Mouse (Mus musculus): Measurements from ENCODE around the gene Krt1. TPM values are rescaled to one million over a fixed set of nuclear protein-coding genes. Genes with fewer than 3 reads are reported as not detected.
A peak's percentile ranks its signal among the peaks of the same experiment; 100 is the strongest.

The Krt1 gene
- 0.83 and 2.0 TPM in 2 replicates for polyA plus RNA-seq (2016; fragmentation: Nextera tagmentation; extraction: Ambion mirVana)

DNA sequence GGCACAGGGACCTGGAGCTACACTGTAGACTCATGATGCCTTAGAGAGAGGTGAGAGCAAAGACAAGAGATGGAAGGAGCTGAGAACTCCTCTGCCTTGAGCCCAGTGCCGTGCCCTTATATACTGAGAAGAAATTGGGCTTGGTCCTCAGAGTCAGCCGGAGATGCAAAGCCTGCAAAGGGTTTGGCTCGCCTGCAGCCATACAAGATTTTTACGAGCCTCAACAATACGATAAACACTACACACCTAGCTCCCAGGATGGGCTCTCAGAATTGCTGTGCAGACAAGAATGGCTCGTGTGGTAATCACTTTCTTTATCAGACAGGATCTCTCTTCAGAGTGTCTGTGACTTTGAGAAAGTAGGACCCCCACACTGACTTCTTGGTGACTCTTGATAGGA lies at the start of gene Krt1:
Gene Krt1, minus strand, starts transcription at position 101 of the 400 bp plus-strand sequence.
- DNase-seq (ENCODE audit: low spot score), result no peak
- Histone ChIP-seq H3K36me3 (no peaks in the 10 kb centered on the region), H3K4me3 (no peak within 1 kb of the TSS), H3K9me3 (no peaks in the 10 kb centered on the region), H3K27ac (no peak within 1 kb of the TSS), H3K4me1 (replicated peaks) (peaks cover 18% of the 10 kb centered on the region), H3K27me3 (ENCODE audit: insufficient read depth, poor library complexity, severe bottlenecking) (peaks cover 44% of the 10 kb centered on the region)
- 87% methylated on average over 6 of the region's 6 CpGs for WGBS

DNA sequence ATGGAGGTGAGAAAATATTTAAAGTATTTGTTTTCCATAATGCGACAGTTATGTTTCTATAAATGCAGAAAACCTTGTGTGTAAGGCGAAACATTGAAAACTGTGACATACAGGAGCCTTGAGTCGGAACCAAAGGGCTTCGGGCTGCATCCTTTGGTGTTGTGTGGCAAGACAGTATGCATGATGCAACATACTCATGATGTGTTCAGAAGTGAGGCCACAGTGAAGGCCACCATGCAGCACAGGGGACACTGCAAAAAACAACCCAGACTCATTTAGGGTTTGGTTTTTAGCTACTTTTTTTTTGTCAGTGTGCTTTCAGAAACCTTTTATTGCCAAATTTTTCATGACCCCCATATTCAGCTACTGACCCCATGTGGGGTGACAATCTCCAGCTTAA lies 44.6 kb upstream of the Krt1 start:
- DNase-seq (ENCODE audit: low spot score), result no peak
- 93% methylated on average over 4 of the region's 4 CpGs for WGBS
- no peak overlapping the region for H3K4me3 ChIP-seq
- no peaks in the 10 kb centered on the region for H3K27me3 ChIP-seq (ENCODE audit: insufficient read depth, poor library complexity, severe bottlenecking)
- no peaks in the 10 kb centered on the region for H3K36me3 ChIP-seq
- no peaks in the 10 kb centered on the region for H3K4me1 ChIP-seq (replicated peaks)
- no peaks in the 10 kb centered on the region for H3K9me3 ChIP-seq
- no peak overlapping the region for H3K27ac ChIP-seq

DNA sequence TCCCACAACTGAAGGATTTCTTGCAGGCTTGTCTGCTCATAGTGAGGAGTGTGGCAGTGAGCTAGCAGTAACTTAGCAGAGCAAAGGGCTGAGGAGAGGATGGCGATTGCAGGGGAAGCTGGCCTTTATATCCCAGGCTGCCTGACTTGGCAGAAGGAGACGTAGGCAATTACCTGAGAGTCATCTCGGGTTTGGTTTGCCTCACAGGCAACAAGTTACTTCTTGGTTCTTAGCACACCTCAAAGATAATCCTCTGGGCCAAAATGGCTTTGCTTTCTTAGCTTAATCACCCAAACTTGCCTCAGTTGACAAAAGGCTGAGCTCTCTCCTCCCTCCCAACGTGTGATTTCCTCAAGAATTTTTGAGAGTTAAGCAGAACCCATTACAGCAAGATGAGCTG lies 42.2 kb upstream of the Krt1 start, which contains the start of gene Krt76:
Gene Krt76, minus strand, starts transcription at position 101 of the 400 bp plus-strand sequence.
- H3K4me1 ChIP-seq (replicated peaks), result no peaks in the 10 kb centered on the region
- H3K9me3 ChIP-seq, result no peaks in the 10 kb centered on the region
- no peak within 1 kb of the TSS for H3K27ac ChIP-seq
- H3K27me3 ChIP-seq (ENCODE audit: insufficient read depth, poor library complexity, severe bottlenecking), result no peaks in the 10 kb centered on the region
- DNase-seq (ENCODE audit: low spot score), result no peak
- no peak within 1 kb of the TSS for H3K4me3 ChIP-seq
- WGBS, result 75% methylated on average over 4 of the region's 4 CpGs
- H3K36me3 ChIP-seq, result no peaks in the 10 kb centered on the region

DNA sequence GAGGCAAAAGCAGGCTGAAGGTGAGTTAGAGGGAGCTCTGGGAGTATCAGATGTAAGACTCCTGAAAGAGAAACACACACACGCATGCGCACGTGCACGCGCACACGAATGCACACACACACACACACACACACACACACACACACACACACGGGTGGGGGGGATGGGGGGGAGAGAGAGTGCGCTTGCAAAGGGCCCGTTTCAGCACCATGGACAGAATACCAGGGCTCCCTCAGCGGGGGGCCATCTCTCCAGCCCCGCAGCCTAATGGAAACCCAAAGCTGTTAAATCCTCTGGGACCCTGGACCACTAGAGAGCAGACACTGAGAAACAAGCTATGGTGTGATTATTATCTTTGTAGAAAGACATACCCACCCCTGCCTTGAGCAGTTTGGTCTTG lies 29.2 kb upstream of the Krt1 start:
- WGBS, result 28% methylated on average over 11 of the region's 11 CpGs
- Histone ChIP-seq H3K27me3 (ENCODE audit: insufficient read depth, poor library complexity, severe bottlenecking) (no peaks in the 10 kb centered on the region), H3K27ac (no peak overlapping the region), H3K4me3 (no peak overlapping the region), H3K4me1 (replicated peaks) (0 out of 2 replicates have a peak, but pooled peaks cover 2% of the 10 kb centered on the region), H3K36me3 (no peaks in the 10 kb centered on the region), H3K9me3 (no peaks in the 10 kb centered on the region)
- peak; percentile 33 for DNase-seq (ENCODE audit: low spot score)

DNA sequence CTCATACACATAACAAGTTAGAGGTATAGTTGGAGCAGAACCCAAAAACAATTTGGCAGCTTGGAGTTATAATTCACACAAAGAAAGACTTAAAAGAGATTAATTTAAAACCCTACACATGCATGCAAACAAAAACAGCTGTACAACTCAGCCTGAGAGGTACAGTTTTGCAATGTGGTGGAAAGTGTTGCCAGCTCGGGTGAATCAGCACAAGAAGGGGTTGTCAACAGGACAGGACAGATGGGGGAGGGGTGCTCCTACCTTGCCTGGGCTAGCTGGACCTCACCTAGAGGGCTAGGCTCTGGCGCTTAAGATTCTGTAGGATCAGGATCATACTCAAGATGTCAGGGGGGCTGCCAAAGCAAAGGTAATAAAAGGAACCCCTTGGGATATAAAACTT lies 27.4 kb upstream of the Krt1 start:
- 68% methylated on average over 2 of the region's 2 CpGs for WGBS
- H3K4me3 ChIP-seq, result no peak overlapping the region
- no peak for DNase-seq (ENCODE audit: low spot score)
- H3K27ac ChIP-seq, result no peak overlapping the region
- peaks cover 6% of the 10 kb centered on the region for H3K4me1 ChIP-seq (replicated peaks)
- no peaks in the 10 kb centered on the region for H3K9me3 ChIP-seq
- H3K36me3 ChIP-seq, result no peaks in the 10 kb centered on the region
- no peaks in the 10 kb centered on the region for H3K27me3 ChIP-seq (ENCODE audit: insufficient read depth, poor library complexity, severe bottlenecking)

DNA sequence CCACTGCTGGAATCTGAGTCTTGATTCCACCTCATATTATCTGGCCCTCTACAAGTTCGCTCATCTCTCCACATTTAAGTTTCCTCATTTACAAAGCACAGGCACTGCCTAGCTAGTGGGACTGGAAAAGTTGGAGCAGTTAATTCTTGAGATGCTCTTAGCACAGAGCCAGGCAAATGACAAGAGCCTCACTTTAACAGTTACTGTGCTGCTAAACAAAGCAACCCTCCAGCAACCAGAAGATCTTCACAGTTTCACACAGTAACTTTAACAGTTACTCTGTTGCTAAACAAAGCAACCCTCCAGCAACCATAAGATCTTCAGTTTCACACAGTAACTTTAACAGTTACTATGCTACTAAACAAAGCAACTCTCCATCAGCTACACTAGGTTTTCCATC lies 23.8 kb upstream of the Krt1 start:
- H3K27ac ChIP-seq, result no peak overlapping the region
- WGBS, result 84% methylated on average over 1 of the region's 1 CpGs
- peaks cover 4% of the 10 kb centered on the region for H3K4me1 ChIP-seq (replicated peaks)
- no peak for DNase-seq (ENCODE audit: low spot score)
- no peak overlapping the region for H3K4me3 ChIP-seq
- H3K9me3 ChIP-seq, result no peaks in the 10 kb centered on the region
- no peaks in the 10 kb centered on the region for H3K27me3 ChIP-seq (ENCODE audit: insufficient read depth, poor library complexity, severe bottlenecking)
- no peaks in the 10 kb centered on the region for H3K36me3 ChIP-seq

DNA sequence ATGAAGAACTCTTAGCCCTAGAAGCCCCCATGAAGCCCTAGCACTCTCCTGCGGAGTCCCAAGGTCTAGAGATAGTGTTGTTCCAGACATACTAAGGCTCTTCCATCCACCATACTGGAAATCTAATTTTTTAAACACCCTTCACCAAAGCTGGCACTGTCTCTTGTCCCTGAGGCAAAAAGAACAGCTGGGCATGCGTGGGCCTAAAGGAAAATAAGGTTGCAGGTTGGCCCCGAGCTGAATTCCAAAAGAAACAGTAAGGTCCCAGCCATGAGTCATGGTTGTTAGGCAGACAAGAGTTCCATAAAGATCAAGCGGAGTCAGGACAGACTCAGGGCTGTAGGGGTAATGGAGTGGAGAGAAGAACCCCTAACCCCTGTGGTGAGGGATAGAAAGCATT lies 22.6 kb upstream of the Krt1 start:
- Histone ChIP-seq H3K4me3 (no peak overlapping the region), H3K9me3 (no peaks in the 10 kb centered on the region), H3K4me1 (replicated peaks) (peaks cover 4% of the 10 kb centered on the region), H3K27me3 (ENCODE audit: insufficient read depth, poor library complexity, severe bottlenecking) (no peaks in the 10 kb centered on the region), H3K36me3 (no peaks in the 10 kb centered on the region), H3K27ac (no peak overlapping the region)
- no peak for DNase-seq (ENCODE audit: low spot score)
- WGBS, result 53% methylated on average over 4 of the region's 4 CpGs

DNA sequence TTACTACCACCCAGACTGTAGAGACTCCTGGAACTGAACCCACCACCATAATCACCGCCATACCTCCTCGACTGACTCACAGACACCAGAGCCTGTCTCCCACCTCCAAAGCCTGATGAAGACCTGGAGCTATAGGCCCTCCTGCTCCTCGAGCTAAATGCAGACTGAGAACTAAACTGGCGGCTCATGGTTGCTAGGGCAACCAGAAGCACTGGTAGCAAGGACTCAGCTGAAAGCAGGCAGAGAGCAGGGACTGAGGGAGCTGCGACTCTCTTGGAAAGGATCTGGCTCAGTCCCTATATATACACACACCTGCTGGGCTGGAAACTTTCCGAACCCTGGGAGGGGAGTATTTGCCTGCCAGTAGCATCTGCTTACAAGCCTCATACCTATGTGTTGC lies 18.8 kb upstream of the Krt1 start, which contains the start of gene Krt77:
Gene Krt77, minus strand, starts transcription at position 275 of the 400 bp plus-strand sequence.
- Histone ChIP-seq H3K9me3 (no peaks in the 10 kb centered on the region), H3K4me1 (replicated peaks) (peaks cover 4% of the 10 kb centered on the region), H3K36me3 (no peaks in the 10 kb centered on the region), H3K27ac (no peak within 1 kb of the TSS), H3K27me3 (ENCODE audit: insufficient read depth, poor library complexity, severe bottlenecking) (no peaks in the 10 kb centered on the region), H3K4me3 (no peak within 1 kb of the TSS)
- 39% methylated on average over 6 of the region's 6 CpGs for WGBS
- DNase-seq (ENCODE audit: low spot score), result no peak

DNA sequence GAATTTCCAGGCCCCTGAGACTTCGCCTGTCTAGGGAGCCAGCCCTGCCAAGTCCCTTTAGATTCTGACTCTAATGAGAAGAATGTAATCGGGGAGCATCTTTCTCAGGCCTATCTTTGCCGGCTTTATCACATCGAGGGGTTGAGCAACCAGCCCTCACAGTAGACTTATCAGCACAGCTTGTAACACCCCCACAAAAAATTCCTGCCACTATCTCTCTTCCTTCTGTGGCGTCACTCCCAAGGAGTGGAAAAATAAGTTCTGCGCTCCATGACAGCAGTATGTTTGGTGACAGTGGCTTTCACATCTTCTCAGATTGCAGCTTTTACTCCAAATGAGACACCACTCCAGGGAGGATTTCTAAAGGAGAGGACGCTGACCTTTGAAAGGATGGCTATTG lies 16.2 kb upstream of the Krt1 start:
- DNase-seq (ENCODE audit: low spot score), result no peak
- Histone ChIP-seq H3K4me1 (replicated peaks) (no peaks in the 10 kb centered on the region; the same call in 1 of the 2 replicates), H3K27me3 (ENCODE audit: insufficient read depth, poor library complexity, severe bottlenecking) (peaks cover 4% of the 10 kb centered on the region; the same call in 1 of the 2 replicates), H3K27ac (no peak overlapping the region), H3K9me3 (no peaks in the 10 kb centered on the region), H3K4me3 (no peak overlapping the region), H3K36me3 (no peaks in the 10 kb centered on the region)
- WGBS, result 82% methylated on average over 7 of the region's 7 CpGs

DNA sequence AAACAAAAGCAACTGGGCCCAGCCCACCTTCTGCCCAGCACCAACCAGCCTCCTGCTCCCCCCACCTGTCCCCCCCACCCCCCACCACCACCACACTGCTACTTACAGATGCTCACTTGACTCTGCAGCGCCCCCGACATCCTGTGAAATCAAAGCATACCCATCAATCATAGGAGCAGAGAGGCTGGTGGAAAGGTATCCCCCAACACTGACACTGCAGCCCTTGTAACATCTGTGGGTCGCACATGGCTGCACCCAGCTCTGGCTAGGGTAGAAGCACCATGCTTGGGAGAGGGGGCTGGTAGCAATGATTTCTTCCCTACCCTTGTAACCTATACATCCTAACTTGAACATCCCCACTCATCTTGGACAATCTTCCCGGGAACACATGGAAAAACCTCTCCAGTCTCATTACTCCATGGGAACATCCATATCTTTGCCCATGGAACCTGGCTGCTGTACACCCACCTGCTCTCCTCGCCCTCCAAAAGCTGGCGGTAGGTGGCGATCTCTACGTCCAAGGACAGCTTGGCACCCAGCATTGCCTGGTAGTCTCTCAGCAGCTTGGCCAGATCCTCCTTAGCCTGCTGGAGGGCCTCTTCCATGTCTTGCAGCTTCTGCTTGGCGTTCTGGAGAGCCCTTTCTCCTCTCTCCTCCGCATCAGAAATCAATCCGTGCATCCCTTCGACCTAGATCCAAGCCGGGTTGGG lies 10.0 kb upstream of the Krt1 start:
- Histone ChIP-seq H3K27me3 (ENCODE audit: insufficient read depth, poor library complexity, severe bottlenecking) (peaks cover 57% of the 10 kb centered on the region), H3K4me1 (replicated peaks) (peaks cover 26% of the 10 kb centered on the region), H3K9me3 (no peaks in the 10 kb centered on the region), H3K36me3 (no peaks in the 10 kb centered on the region), H3K27ac (no peak overlapping the region), H3K4me3 (peak overlapping the region; percentile 60)
- WGBS, result 58% methylated on average over 13 of the region's 13 CpGs
- no peak for DNase-seq (ENCODE audit: low spot score)

DNA sequence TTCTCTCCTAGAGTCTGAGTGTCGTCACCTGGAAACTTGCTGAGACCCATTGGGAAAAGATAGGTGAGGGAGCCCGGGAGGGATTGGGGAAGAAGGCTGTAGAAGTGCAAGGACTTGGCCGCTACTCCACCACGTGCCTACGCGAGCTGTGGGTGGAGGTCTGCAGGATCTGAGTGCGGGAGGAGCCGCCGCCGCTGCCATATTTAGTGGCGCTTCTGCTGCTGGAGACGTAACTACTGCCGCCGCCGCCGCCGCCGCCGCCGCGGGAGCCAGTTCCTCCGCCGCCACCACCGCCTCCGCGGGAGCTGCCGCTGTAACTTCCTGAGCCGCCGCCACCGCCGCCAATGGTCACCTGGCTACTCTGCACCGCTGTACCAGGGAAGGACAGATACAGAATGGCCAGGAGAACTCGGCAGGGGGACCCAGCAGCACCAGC lies 9.2 kb upstream of the Krt1 start:
- peaks cover 63% of the 10 kb centered on the region for H3K27me3 ChIP-seq (ENCODE audit: insufficient read depth, poor library complexity, severe bottlenecking)
- under 1% methylated on average over 33 of the region's 33 CpGs for WGBS
- H3K4me1 ChIP-seq (replicated peaks), result peaks cover 26% of the 10 kb centered on the region
- no peaks in the 10 kb centered on the region for H3K9me3 ChIP-seq
- H3K4me3 ChIP-seq, result peak overlapping the region; percentile 60
- H3K27ac ChIP-seq, result peak overlapping the region; percentile 79
- H3K36me3 ChIP-seq, result no peaks in the 10 kb centered on the region
- DNase-seq (ENCODE audit: low spot score), result peak; percentile 71

DNA sequence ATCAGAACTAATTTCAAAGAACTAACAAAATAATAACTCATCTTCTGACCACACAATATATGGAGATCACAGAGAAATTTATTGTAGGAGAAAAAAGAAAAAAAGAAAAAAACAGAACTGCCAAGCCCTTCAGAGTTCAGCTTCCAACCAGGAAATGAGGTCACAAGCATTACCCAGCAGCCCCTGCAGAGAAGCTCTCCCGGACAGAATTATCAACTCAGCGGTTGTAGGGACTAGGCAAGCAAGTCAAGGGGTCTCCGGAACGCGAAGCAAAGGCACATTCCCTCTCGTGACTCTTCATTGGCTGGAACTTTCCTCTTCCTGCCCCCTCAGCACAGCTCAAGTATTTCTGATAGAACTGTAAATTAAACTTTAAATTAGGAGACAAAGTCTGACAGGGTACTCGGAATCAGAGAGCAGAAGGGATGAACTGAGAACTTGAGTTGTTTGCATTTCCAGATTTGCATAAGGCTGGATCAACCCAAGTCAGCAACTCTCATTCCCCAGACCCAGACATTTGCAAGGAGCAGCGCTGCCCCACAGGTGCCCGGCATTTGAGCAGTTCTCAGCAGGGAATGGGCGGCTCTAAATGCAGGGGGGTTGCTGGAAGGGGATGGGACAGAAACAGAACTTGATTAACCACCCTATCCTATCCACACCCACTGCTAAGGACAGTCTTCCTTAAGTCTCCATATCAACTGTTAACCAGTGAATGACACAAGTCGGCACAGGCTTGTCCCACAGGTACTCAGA lies 8.3 kb upstream of the Krt1 start:
- peaks cover 33% of the 10 kb centered on the region for H3K4me1 ChIP-seq (replicated peaks)
- peak; percentile 14 for DNase-seq (ENCODE audit: low spot score)
- H3K4me3 ChIP-seq, result peak overlapping the region; percentile 60
- no peak overlapping the region for H3K27ac ChIP-seq
- no peaks in the 10 kb centered on the region for H3K36me3 ChIP-seq
- no peaks in the 10 kb centered on the region for H3K9me3 ChIP-seq
- WGBS, result 7% methylated on average over 11 of the region's 11 CpGs
- peaks cover 71% of the 10 kb centered on the region for H3K27me3 ChIP-seq (ENCODE audit: insufficient read depth, poor library complexity, severe bottlenecking)

DNA sequence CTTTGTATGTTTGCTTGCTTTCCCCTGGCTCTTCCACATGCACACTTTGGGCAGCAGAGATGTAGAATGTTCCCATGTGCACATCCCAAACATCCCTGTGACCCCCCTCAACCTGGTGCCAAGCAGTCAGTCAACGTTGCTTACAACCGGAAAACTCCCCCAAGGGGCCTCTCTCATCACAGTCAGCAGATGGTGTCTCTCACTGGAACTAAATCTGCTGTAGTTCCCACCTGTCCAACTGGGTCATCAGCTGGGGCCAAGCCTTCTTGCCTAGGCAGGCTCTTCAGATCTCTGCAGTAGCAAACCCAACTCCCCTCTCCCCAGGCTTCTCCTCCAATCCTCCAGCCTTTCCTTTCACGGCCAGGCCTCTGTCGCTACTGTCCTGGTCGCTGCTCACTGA lies 6.1 kb upstream of the Krt1 start:
- Histone ChIP-seq H3K27ac (no peak overlapping the region), H3K4me1 (replicated peaks) (peaks cover 33% of the 10 kb centered on the region), H3K27me3 (ENCODE audit: insufficient read depth, poor library complexity, severe bottlenecking) (peaks cover 67% of the 10 kb centered on the region), H3K36me3 (no peaks in the 10 kb centered on the region), H3K9me3 (no peaks in the 10 kb centered on the region), H3K4me3 (no peak overlapping the region)
- 66% methylated on average over 5 of the region's 5 CpGs for WGBS
- no peak for DNase-seq (ENCODE audit: low spot score)

Measured in hindbrain, embryonic 10.5 days (tissue).